Mouse (Mus musculus) erythroblast, embryonic 14.5 days (primary cell): Measurements from ENCODE around the gene Dcxr.
"Not testable (repeated sequence)": the region's sequence is repeated elsewhere in the genome, so short reads cannot be mapped to it uniquely, and the experiment has no call there.

Experiments
- GATA1 ChIP-seq: IDR thresholded peaks from 2 replicates; pipeline ENCODE4 v1.6.1; 2012; ENCODE audit warnings: low read length, inconsistent platforms, mixed read lengths
- TAL1 ChIP-seq: IDR thresholded peaks from 3 replicates; pipeline ENCODE4 v1.6.1; 2012; ENCODE audit warnings: low read length, inconsistent platforms, mixed read lengths

DNA sequence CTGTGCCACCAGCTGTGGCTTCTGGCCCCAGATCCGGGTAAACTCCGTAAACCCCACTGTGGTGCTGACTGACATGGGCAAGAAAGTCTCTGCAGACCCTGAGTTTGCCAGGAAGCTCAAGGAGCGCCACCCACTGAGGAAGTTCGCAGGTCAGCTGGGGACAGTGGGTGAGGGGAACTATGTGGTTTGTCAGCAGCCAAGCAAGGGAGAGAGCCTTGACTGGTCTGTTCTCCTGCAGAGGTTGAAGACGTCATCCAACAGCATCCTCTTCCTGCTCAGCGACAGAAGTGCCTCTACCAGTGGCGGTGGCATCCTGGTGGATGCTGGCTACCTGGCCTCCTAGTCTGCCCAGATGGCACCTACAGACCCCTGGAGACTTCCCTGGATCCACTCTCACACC lies 39.9 kb upstream of the Dcxr start:
- TF ChIP-seq TAL1, GATA1: not testable (repeated sequence)
